Mouse (Mus musculus) ES-E14 (cell line): Measurements from ENCODE around the gene Syt2.

Experiments
- CHD2 ChIP-seq: IDR thresholded peaks from 2 replicates; pipeline ENCODE4 v1.6.1; 2014; ENCODE audit warnings: mild to moderate bottlenecking, low read depth, low read length, inconsistent platforms
- HCFC1 ChIP-seq: IDR thresholded peaks from 2 replicates; pipeline ENCODE4 v1.6.1; 2012; ENCODE audit warnings: low read length, inconsistent platforms, borderline replicate concordance; ENCODE audit not compliant: insufficient read depth
- MAFK ChIP-seq: IDR thresholded peaks from 2 replicates; pipeline ENCODE4 v1.6.1; 2014; ENCODE audit warnings: mild to moderate bottlenecking, low read depth, low read length, inconsistent platforms; ENCODE audit not compliant: insufficient read depth
- ZNF384 ChIP-seq: IDR thresholded peaks from 2 replicates; pipeline ENCODE4 v1.6.1; 2012; ENCODE audit warnings: low read depth, low read length, inconsistent platforms

DNA sequence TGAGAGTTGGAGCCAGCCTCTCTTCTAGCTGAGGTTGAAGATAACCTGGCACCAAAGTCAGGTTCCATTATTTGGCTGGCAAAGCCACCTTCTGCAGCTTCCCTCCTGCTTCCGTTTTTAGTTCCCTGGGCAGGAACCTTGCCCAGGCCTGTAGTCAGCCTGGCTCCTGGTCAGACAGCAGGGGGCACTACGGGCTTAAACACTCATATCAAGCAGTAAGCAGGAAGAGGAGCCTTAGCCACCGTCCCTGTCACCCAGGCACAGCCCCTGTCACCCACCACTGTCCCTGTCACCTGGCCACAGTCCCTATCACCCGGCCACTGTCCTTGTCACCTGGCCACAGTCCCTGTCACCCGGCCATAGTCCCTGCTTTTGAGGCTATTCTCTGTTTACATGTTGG, 78.8 kb downstream of the Syt2 start:
- no peak for TF ChIP-seq MAFK
- TF ChIP-seq ZNF384, result no peak
- TF ChIP-seq HCFC1, result no peak
- no peak for TF ChIP-seq CHD2
